Mouse (Mus musculus) limb, embryonic 13.5 days (tissue): ENCODE measurements at regions not wholly inside any gene's neighbourhood (a gene's known extent, or its start where the extent isn't known, plus 50 kb on each side); places are given as distances from the start of the nearest gene placed in this dataset.

ENCODE experiments used
- ATAC-seq: fragments of 200-750 bp; cut with Nextera tagmentation; 2 replicates; pipeline ENCODE4 v1.8.0; 2017; ENCODE audit warnings: low read depth, moderate number of reproducible peaks, moderate TSS enrichment; ENCODE audit not compliant: low FRiP score
- H3K27ac ChIP-seq: fragments of 300-500 bp; sonication (generic); 2 replicates; pipeline ENCODE4 v1.5.1; 2015; ENCODE audit warnings: inconsistent platforms, mild to moderate bottlenecking, moderate library complexity
- H3K27me3 ChIP-seq: fragments of 300-500 bp; sonication (generic); 2 replicates; pipeline ENCODE4 v1.6.1; 2015; ENCODE audit warnings: mild to moderate bottlenecking, inconsistent platforms
- H3K36me3 ChIP-seq: fragments of 300-500 bp; sonication (generic); 2 replicates; pipeline ENCODE4 v1.6.1; 2015; ENCODE audit warnings: inconsistent platforms, mild to moderate bottlenecking, moderate library complexity
- H3K4me1 ChIP-seq: fragments of 300-500 bp; sonication (generic); 2 replicates; pipeline ENCODE4 v1.6.1; 2015; ENCODE audit warnings: inconsistent platforms
- H3K4me2 ChIP-seq: fragments of 300-500 bp; sonication (generic); replicated peaks from 2 replicates; pipeline ENCODE4 v1.6.1; 2015; ENCODE audit warnings: inconsistent platforms, mild to moderate bottlenecking, moderate library complexity
- H3K4me3 ChIP-seq: fragments of 300-500 bp; sonication (generic); 2 replicates; pipeline ENCODE4 v1.5.1; 2015; ENCODE audit warnings: moderate library complexity, mild to moderate bottlenecking, inconsistent platforms
- H3K9ac ChIP-seq: fragments of 300-500 bp; sonication (generic); 2 replicates; pipeline ENCODE4 v1.6.1; 2015; ENCODE audit warnings: mild to moderate bottlenecking, inconsistent platforms
- H3K9me3 ChIP-seq: fragments of 300-500 bp; sonication (generic); 2 replicates; pipeline ENCODE4 v1.6.1; 2016; ENCODE audit warnings: inconsistent platforms
- WGBS: fragments of 180-500 bp; shearing (Covaris S2); methylation state at CpG from one replicate; pipeline ENCODE4 v1.1.7; 2015; 5-methylcytosine and 5-hydroxymethylcytosine counted together

GRCm38 (mm10) chr8:93691826-93692225 lies 117.9 kb upstream of the Gnao1 start:
- H3K36me3 ChIP-seq = no peaks in the 10 kb centered on the region
- no peak overlapping the region for H3K9ac ChIP-seq
- no peak overlapping the region for H3K27ac ChIP-seq
- ATAC-seq = no peak
- H3K4me1 ChIP-seq = no peaks in the 10 kb centered on the region
- WGBS = 76% methylated on average over 2 of the region's 2 CpGs
- H3K4me2 ChIP-seq = no peak overlapping the region
- H3K9me3 ChIP-seq = no peaks in the 10 kb centered on the region
- no peak overlapping the region for H3K4me3 ChIP-seq
- no peaks in the 10 kb centered on the region for H3K27me3 ChIP-seq

DNA sequence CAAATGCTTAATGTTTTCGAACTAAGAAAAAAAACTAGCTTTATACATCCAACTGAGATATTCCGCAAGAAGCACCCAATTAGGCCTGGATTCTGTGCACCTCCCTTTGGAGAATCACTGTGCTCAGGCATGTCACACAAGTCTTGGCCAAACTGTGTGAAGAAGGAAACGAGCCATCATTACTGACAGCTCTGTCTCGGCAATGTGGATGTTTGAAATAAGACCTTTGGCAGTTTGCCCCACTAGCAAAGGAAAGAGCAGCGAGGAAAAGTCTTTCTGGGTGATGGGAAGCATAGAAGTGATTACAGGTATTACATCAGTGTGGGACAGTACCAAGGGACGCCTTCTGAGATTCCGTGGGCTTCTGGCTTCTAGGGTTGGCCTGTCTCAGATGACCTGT lies 112.6 kb upstream of the Gnao1 start:
- no peak overlapping the region for H3K27ac ChIP-seq
- no peak overlapping the region for H3K4me2 ChIP-seq
- no peak overlapping the region for H3K4me3 ChIP-seq
- H3K9ac ChIP-seq = no peak overlapping the region
- ATAC-seq = no peak
- 55% methylated on average over 7 of the region's 7 CpGs for WGBS
- no peaks in the 10 kb centered on the region for H3K4me1 ChIP-seq
- H3K9me3 ChIP-seq = no peaks in the 10 kb centered on the region
- no peaks in the 10 kb centered on the region for H3K36me3 ChIP-seq
- no peaks in the 10 kb centered on the region for H3K27me3 ChIP-seq

DNA sequence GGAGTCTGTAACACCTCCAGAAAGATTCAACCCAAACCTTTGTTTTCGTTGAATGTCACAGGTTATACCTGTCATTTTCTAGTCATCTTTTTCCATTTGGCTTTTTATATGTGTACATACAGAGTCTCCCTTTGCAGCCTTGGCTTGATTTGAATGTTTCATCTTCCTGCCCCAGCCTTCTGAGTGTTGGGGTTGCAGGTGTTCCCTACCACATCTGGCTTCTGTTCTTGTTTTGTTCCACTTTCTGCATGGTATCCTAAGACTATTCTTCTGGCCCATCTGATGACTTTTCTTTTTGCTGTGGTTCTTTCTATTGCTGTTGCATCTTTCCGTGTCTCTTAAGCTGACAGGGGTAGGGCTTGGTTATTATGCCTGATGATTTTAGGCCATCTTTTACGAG lies 111.3 kb upstream of the Gnao1 start:
- WGBS = 86% methylated on average over 3 of the region's 3 CpGs
- Histone ChIP-seq H3K4me1 (no peaks in the 10 kb centered on the region), H3K4me3 (no peak overlapping the region), H3K27me3 (no peaks in the 10 kb centered on the region), H3K27ac (no peak overlapping the region), H3K9ac (no peak overlapping the region), H3K4me2 (no peak overlapping the region), H3K36me3 (no peaks in the 10 kb centered on the region), H3K9me3 (no peaks in the 10 kb centered on the region)
- no peak for ATAC-seq

- Histone ChIP-seq H3K9ac (no peak overlapping the region), H3K4me1 (0 out of 2 replicates have a peak, but pooled peaks cover 3% of the 10 kb centered on the region), H3K27me3 (no peaks in the 10 kb centered on the region), H3K4me2 (no peak overlapping the region), H3K9me3 (no peaks in the 10 kb centered on the region), H3K36me3 (no peaks in the 10 kb centered on the region), H3K4me3 (no peak overlapping the region), H3K27ac (no peak overlapping the region)
- 77% methylated on average over 3 of the region's 3 CpGs for whole genome bisulfite sequencing
- ATAC-seq = no peak
These were observed 108.4 kb upstream of the Gnao1 start for GRCm38 (mm10) chr8:93701391-93701790.

DNA sequence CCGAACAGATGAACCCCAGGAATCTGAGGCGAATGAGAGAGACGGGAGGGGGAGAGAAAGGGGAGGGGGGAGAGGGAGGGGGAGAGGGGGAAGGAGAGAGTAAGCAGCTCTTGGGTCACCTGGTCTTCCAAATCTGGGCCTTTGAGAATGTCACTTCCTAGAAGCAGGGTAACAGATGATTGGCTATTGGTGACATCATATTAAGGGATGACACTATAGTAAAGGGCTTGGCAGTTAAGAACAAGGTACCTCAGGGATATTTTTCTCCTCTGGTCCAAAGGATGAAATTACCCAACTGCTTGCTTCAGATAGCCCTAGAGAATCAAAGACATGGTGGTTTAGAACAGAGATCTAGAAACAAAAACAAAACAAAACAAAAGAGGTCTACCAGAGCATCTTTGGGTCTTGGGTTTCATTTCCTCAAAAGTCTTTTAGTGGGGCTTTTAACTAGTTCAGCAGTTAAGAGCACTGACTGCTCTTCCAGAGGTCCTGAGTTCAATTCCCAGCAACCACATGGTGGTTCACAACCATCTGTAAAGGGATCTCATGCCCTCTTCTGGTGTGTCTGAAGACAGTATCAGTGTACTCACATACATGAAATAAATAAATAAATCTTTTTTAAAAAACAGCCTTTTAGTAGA lies 97.6 kb upstream of the Gnao1 start:
- WGBS = 87% methylated on average over 3 of the region's 3 CpGs
- H3K4me2 ChIP-seq = no peak overlapping the region
- H3K36me3 ChIP-seq = no peaks in the 10 kb centered on the region
- no peak overlapping the region for H3K27ac ChIP-seq
- H3K9ac ChIP-seq = no peak overlapping the region
- H3K4me3 ChIP-seq = no peak overlapping the region
- ATAC-seq = no peak
- no peaks in the 10 kb centered on the region for H3K9me3 ChIP-seq
- H3K4me1 ChIP-seq = no peaks in the 10 kb centered on the region
- no peaks in the 10 kb centered on the region for H3K27me3 ChIP-seq

DNA sequence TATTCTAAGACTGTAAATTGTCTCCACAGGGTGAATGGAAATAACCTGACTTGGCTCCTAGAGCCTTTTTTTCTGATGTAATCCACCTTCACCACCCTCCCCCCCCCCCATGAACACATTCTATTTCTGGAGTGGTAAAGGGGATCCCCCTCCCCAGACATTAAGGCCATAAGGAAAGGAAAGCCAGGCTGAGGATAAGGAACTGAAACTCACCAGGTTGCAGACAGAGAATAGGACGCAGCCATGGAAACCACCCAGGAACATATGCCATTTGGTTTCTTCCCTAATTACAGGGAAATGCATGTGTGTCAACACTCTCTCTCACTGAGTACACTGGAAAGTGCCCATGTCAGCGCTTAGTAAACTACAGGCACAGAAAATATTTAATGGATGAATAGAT lies 96.5 kb upstream of the Gnao1 start:
- Histone ChIP-seq H3K36me3 (no peaks in the 10 kb centered on the region), H3K4me1 (no peaks in the 10 kb centered on the region), H3K27ac (no peak overlapping the region), H3K9me3 (peaks cover 2% of the 10 kb centered on the region; the same call in 1 of the 2 replicates), H3K27me3 (no peaks in the 10 kb centered on the region), H3K4me3 (no peak overlapping the region), H3K4me2 (no peak overlapping the region), H3K9ac (no peak overlapping the region)
- ATAC-seq = no peak
- WGBS = 78% methylated on average over 2 of the region's 2 CpGs

DNA sequence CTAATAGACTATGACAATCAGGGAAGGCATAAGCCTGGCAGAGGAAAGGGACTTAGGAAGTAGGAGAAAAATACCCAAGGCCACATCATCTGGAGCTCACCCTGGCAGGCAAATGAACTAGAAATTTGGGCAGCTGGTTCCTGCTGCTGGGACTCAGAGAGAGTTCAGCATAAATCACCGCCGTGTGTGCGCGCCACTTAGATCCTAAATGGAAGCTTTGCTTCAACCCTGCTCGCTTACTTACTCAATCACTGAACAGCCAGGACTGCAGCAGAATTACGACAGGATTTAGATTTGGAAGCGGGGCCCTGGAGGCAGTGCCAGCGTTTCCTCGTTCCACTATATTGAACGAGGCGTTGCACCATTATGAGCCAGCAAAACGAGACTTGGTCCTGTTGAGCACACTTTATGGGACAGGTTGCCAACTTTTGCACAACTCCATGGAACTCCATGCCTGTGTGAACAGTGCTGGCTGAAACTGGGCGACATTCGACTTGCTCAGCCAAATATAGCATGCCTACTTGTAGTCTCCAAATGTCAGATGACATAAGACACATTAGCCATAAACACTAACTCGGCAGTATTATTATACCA lies 84.8 kb upstream of the Gnao1 start:
- 55% methylated on average over 15 of the region's 15 CpGs for WGBS
- no peak for ATAC-seq
- H3K9me3 ChIP-seq = no peaks in the 10 kb centered on the region

GRCm38 (mm10) chr8:93729124-93729930 lies 80.4 kb upstream of the Gnao1 start:
- no peak overlapping the region for H3K9ac ChIP-seq
- H3K27ac ChIP-seq = no peak overlapping the region
- no peak for ATAC-seq
- H3K9me3 ChIP-seq = no peaks in the 10 kb centered on the region
- WGBS = 77% methylated on average over 15 of the region's 15 CpGs
- H3K4me1 ChIP-seq = no peaks in the 10 kb centered on the region
- no peaks in the 10 kb centered on the region for H3K27me3 ChIP-seq
- no peak overlapping the region for H3K4me3 ChIP-seq
- H3K36me3 ChIP-seq = no peaks in the 10 kb centered on the region
- H3K4me2 ChIP-seq = no peak overlapping the region

More for the DNA sequence above, 84.8 kb upstream of the Gnao1 start:
- no peak overlapping the region for H3K4me2 ChIP-seq
- H3K27ac ChIP-seq = no peak overlapping the region
- no peak overlapping the region for H3K4me3 ChIP-seq
- no peaks in the 10 kb centered on the region for H3K36me3 ChIP-seq
- no peaks in the 10 kb centered on the region for H3K27me3 ChIP-seq
- H3K9ac ChIP-seq = no peak overlapping the region
- no peaks in the 10 kb centered on the region for H3K4me1 ChIP-seq

- Histone ChIP-seq H3K4me2 (no peak overlapping the region), H3K27me3 (no peaks in the 10 kb centered on the region), H3K9ac (no peak overlapping the region), H3K27ac (no peak overlapping the region), H3K9me3 (no peaks in the 10 kb centered on the region), H3K4me1 (peaks cover 5% of the 10 kb centered on the region), H3K36me3 (no peaks in the 10 kb centered on the region), H3K4me3 (no peak overlapping the region)
- no peak for ATAC-seq
- WGBS = 76% methylated on average over 14 of the region's 14 CpGs
These were observed 78.7 kb upstream of the Gnao1 start for GRCm38 (mm10) chr8:93730738-93731700.

DNA sequence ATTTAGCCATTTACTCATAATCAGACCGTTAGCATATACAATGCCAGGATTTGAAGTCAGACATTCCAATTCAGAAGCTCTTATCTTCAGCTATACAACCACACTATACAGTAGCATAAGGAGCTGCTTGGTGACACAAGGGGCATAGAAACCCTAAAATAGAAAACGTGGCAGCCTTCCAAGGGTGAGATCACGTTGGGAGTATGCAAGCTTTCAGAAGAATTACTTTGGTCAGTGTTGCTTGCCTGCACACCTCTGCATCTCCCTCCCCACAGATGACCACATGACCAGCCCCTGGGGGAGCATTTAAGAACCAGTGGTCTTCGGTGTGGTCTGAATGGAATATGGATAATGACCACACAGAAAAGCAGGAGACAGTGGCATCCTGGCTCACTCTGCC lies 74.9 kb upstream of the Gnao1 start:
- Histone ChIP-seq H3K27ac (no peak overlapping the region), H3K9ac (no peak overlapping the region), H3K4me1 (peaks cover 5% of the 10 kb centered on the region), H3K4me3 (no peak overlapping the region), H3K4me2 (no peak overlapping the region), H3K36me3 (no peaks in the 10 kb centered on the region), H3K9me3 (no peaks in the 10 kb centered on the region), H3K27me3 (no peaks in the 10 kb centered on the region)
- WGBS = 66% methylated on average over 4 of the region's 4 CpGs
- no peak for ATAC-seq

DNA sequence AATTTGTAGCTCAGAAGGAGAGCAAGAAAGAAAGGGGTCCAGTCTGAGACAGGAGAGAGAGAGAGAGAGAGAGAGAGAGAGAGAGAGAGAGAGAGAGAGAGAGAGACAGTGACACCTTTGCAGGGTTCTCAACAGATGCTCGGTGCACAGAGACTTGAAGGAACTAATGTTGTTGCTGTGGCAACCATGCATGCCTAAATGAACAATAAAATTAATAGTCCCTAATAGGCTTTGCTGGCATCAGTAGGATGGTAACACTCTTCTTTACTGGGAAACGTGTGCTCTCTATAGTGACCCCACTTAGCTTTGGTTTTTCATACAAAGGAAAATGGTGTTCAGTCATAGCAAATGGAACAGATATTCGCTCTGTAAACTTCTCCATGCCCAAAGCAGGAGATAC lies 69.5 kb upstream of the Gnao1 start:
- no peaks in the 10 kb centered on the region for H3K9me3 ChIP-seq
- ATAC-seq = no peak
- no peak overlapping the region for H3K4me2 ChIP-seq
- H3K27me3 ChIP-seq = no peaks in the 10 kb centered on the region
- H3K36me3 ChIP-seq = no peaks in the 10 kb centered on the region
- H3K27ac ChIP-seq = no peak overlapping the region
- WGBS = 71% methylated on average over 3 of the region's 3 CpGs
- H3K9ac ChIP-seq = no peak overlapping the region
- no peak overlapping the region for H3K4me3 ChIP-seq
- no peaks in the 10 kb centered on the region for H3K4me1 ChIP-seq

GRCm38 (mm10) chr8:93748720-93749119 lies 61.0 kb upstream of the Gnao1 start:
- H3K27ac ChIP-seq = no peak overlapping the region

More at GRCm38 (mm10) chr8:93748720-93749119, 61.0 kb upstream of the Gnao1 start:
- Histone ChIP-seq H3K9ac (no peak overlapping the region), H3K9me3 (no peaks in the 10 kb centered on the region), H3K4me1 (no peaks in the 10 kb centered on the region), H3K27me3 (no peaks in the 10 kb centered on the region), H3K36me3 (no peaks in the 10 kb centered on the region), H3K4me2 (no peak overlapping the region), H3K4me3 (no peak overlapping the region)
- ATAC-seq = no peak
- WGBS = 66% methylated on average over 1 of the region's 1 CpGs
